Mouse (Mus musculus): ENCODE results near the gene Defb26. TPM values are rescaled to one million over a fixed set of nuclear protein-coding genes. Genes with fewer than 3 reads are reported as not detected.

Defb26 gene
- polyA plus RNA-seq (2014; fragmentation: Nextera tagmentation; extraction: Ambion mirVana) = not detected in 2 replicates

DNA sequence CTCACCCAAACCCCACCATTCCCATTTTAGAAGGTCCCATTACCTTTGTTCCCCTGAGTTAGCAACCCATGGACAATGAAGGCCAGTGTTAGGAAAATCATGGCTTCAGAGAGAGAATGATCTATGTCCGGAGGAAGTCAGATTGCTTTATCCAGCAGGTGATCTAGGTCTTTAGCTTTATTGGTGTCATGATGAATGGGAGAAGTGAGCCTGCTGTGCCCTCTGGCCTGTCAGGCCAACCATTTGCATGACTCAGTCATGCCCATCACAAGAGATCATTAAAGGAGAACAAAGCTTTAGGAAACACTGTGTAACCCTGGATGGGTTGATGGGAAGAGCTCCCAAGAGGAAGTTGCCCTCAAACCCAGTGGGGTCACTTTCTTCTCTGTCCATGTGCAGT, at the start of gene Defb26:
Gene Defb26 (minus strand): TSS at position 101 of the 400 bp plus-strand sequence.
- WGBS (ENCODE audit: insufficient replicate concordance) = 90% methylated on average over 1 of the region's 1 CpGs
- Histone ChIP-seq H3K27ac (ENCODE audit: low read depth, low read length) (no peak within 1 kb of the TSS), H3K4me2 (no peak within 1 kb of the TSS), H3K9me3 (replicated peaks; ENCODE audit: control insufficient read depth, low read length) (no peaks in the 10 kb centered on the region), H3K36me3 (ENCODE audit: control insufficient read depth, insufficient read depth, low read length) (no peaks in the 10 kb centered on the region), H3K4me1 (ENCODE audit: control insufficient read depth, insufficient read depth, low read length) (no peaks in the 10 kb centered on the region), H3K27me3 (ENCODE audit: control insufficient read depth, insufficient read depth, low read length) (no peaks in the 10 kb centered on the region), H3K4me3 (ENCODE audit: low read depth, low read length) (no peak within 1 kb of the TSS), H3K9ac (ENCODE audit: low read depth, low read length) (no peak within 1 kb of the TSS)
- ATAC-seq (replicated peaks; ENCODE audit: insufficient number of reproducible peaks, low FRiP score, low TSS enrichment) = no peak

- Histone ChIP-seq H3K4me2 (no peak overlapping the region), H3K9me3 (replicated peaks; ENCODE audit: control insufficient read depth, low read length) (no peaks in the 10 kb centered on the region), H3K36me3 (ENCODE audit: control insufficient read depth, insufficient read depth, low read length) (no peaks in the 10 kb centered on the region), H3K4me1 (ENCODE audit: control insufficient read depth, insufficient read depth, low read length) (no peaks in the 10 kb centered on the region), H3K4me3 (ENCODE audit: low read depth, low read length) (no peak overlapping the region), H3K9ac (ENCODE audit: low read depth, low read length) (no peak overlapping the region), H3K27ac (ENCODE audit: low read depth, low read length) (no peak overlapping the region), H3K27me3 (ENCODE audit: control insufficient read depth, insufficient read depth, low read length) (no peaks in the 10 kb centered on the region)
- 86% methylated on average over 7 of the region's 7 CpGs for WGBS (ENCODE audit: insufficient replicate concordance)
- ATAC-seq (replicated peaks; ENCODE audit: insufficient number of reproducible peaks, low FRiP score, low TSS enrichment) = no peak
These were observed 45.2 kb upstream of the Defb26 start for GRCm38 (mm10) chr2:152556655-152557054.

GRCm38 (mm10) chr2:152553774-152554423, 42.4 kb upstream of the Defb26 start:
- no peaks in the 10 kb centered on the region for H3K36me3 ChIP-seq (ENCODE audit: control insufficient read depth, insufficient read depth, low read length)
- ATAC-seq (replicated peaks; ENCODE audit: insufficient number of reproducible peaks, low FRiP score, low TSS enrichment) = no peak
- no peak overlapping the region for H3K4me3 ChIP-seq (ENCODE audit: low read depth, low read length)
- 13% methylated on average over 16 of the region's 16 CpGs for WGBS (ENCODE audit: insufficient replicate concordance)
- H3K4me2 ChIP-seq = no peak overlapping the region
- no peaks in the 10 kb centered on the region for H3K4me1 ChIP-seq (ENCODE audit: control insufficient read depth, insufficient read depth, low read length)
- no peak overlapping the region for H3K27ac ChIP-seq (ENCODE audit: low read depth, low read length)
- H3K9ac ChIP-seq (ENCODE audit: low read depth, low read length) = no peak overlapping the region
- H3K9me3 ChIP-seq (replicated peaks; ENCODE audit: control insufficient read depth, low read length) = no peaks in the 10 kb centered on the region
- H3K27me3 ChIP-seq (ENCODE audit: control insufficient read depth, insufficient read depth, low read length) = no peaks in the 10 kb centered on the region

- Histone ChIP-seq H3K27ac (ENCODE audit: low read depth, low read length) (no peak overlapping the region), H3K9ac (ENCODE audit: low read depth, low read length) (no peak overlapping the region), H3K4me1 (ENCODE audit: control insufficient read depth, insufficient read depth, low read length) (no peaks in the 10 kb centered on the region), H3K4me3 (ENCODE audit: low read depth, low read length) (no peak overlapping the region), H3K4me2 (no peak overlapping the region), H3K9me3 (replicated peaks; ENCODE audit: control insufficient read depth, low read length) (no peaks in the 10 kb centered on the region), H3K27me3 (ENCODE audit: control insufficient read depth, insufficient read depth, low read length) (no peaks in the 10 kb centered on the region), H3K36me3 (ENCODE audit: control insufficient read depth, insufficient read depth, low read length) (no peaks in the 10 kb centered on the region)
- ATAC-seq (replicated peaks; ENCODE audit: insufficient number of reproducible peaks, low FRiP score, low TSS enrichment) = no peak
- WGBS (ENCODE audit: insufficient replicate concordance) = 69% methylated on average over 5 of the region's 5 CpGs
These were observed 36.6 kb upstream of the Defb26 start for GRCm38 (mm10) chr2:152548124-152548523.

DNA sequence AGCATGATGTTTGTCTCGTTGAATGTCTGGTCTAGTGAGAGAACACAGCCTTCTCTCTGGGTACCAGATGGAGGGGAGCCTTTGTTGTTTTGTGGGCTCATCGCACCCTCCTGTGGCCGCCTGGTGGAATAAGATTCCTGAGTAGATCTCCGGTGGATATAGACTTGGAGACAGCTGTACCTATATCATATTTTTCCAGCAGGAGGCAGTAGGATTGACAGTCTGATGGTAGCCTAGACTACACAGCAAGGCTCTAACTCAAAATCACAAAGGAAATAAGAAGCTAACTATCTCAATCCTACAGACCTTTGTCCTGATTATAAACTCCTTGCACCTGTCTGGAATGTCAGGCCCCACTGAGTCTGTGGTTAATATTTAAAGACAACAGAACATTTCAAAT, 33.2 kb upstream of the Defb26 start:
- no peaks in the 10 kb centered on the region for H3K36me3 ChIP-seq (ENCODE audit: control insufficient read depth, insufficient read depth, low read length)
- H3K9ac ChIP-seq (ENCODE audit: low read depth, low read length) = no peak overlapping the region
- 22% methylated on average over 4 of the region's 4 CpGs for WGBS (ENCODE audit: insufficient replicate concordance)

GRCm38 (mm10) chr2:152543478-152543877, 32.0 kb upstream of the Defb26 start:
- 64% methylated on average over 4 of the region's 4 CpGs for WGBS (ENCODE audit: insufficient replicate concordance)
- no peak overlapping the region for H3K4me2 ChIP-seq

More for the DNA sequence above, 33.2 kb upstream of the Defb26 start:
- no peak for ATAC-seq (replicated peaks; ENCODE audit: insufficient number of reproducible peaks, low FRiP score, low TSS enrichment)
- Histone ChIP-seq H3K4me3 (ENCODE audit: low read depth, low read length) (no peak overlapping the region), H3K9me3 (replicated peaks; ENCODE audit: control insufficient read depth, low read length) (no peaks in the 10 kb centered on the region), H3K4me1 (ENCODE audit: control insufficient read depth, insufficient read depth, low read length) (no peaks in the 10 kb centered on the region), H3K27ac (ENCODE audit: low read depth, low read length) (no peak overlapping the region), H3K4me2 (no peak overlapping the region), H3K27me3 (ENCODE audit: control insufficient read depth, insufficient read depth, low read length) (no peaks in the 10 kb centered on the region)

DNA sequence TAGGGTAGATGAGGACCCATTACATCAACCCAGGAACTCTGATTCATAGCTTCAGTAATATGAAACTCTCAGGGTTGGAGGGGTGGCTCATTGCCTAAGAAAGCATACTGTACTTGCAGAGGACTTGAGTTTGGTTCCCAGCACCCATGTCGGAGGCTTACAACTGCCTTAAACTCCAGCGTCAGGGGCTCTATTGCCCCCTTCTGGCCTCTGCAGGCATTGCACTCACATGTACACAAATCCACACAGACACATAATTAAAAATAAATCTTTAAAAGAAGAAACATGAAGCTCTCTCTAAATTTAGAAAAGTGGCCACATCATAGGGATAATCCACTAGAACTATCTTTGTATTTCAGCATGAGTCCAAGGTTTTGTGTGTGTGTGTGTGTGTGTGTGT, 31.4 kb upstream of the Defb26 start:
- no peaks in the 10 kb centered on the region for H3K4me1 ChIP-seq (ENCODE audit: control insufficient read depth, insufficient read depth, low read length)
- H3K27ac ChIP-seq (ENCODE audit: low read depth, low read length) = no peak overlapping the region
- whole genome bisulfite sequencing (ENCODE audit: insufficient replicate concordance) = 60% methylated on average over 2 of the region's 2 CpGs
- no peak overlapping the region for H3K4me2 ChIP-seq
- no peak overlapping the region for H3K4me3 ChIP-seq (ENCODE audit: low read depth, low read length)
- H3K9ac ChIP-seq (ENCODE audit: low read depth, low read length) = no peak overlapping the region
- no peaks in the 10 kb centered on the region for H3K9me3 ChIP-seq (replicated peaks; ENCODE audit: control insufficient read depth, low read length)
- ATAC-seq (replicated peaks; ENCODE audit: insufficient number of reproducible peaks, low FRiP score, low TSS enrichment) = no peak
- no peaks in the 10 kb centered on the region for H3K27me3 ChIP-seq (ENCODE audit: control insufficient read depth, insufficient read depth, low read length)
- H3K36me3 ChIP-seq (ENCODE audit: control insufficient read depth, insufficient read depth, low read length) = no peaks in the 10 kb centered on the region

More at GRCm38 (mm10) chr2:152543478-152543877, 32.0 kb upstream of the Defb26 start:
- no peaks in the 10 kb centered on the region for H3K9me3 ChIP-seq (replicated peaks; ENCODE audit: control insufficient read depth, low read length)
- no peaks in the 10 kb centered on the region for H3K4me1 ChIP-seq (ENCODE audit: control insufficient read depth, insufficient read depth, low read length)
- no peak overlapping the region for H3K4me3 ChIP-seq (ENCODE audit: low read depth, low read length)
- ATAC-seq (replicated peaks; ENCODE audit: insufficient number of reproducible peaks, low FRiP score, low TSS enrichment) = no peak
- H3K27me3 ChIP-seq (ENCODE audit: control insufficient read depth, insufficient read depth, low read length) = no peaks in the 10 kb centered on the region
- H3K9ac ChIP-seq (ENCODE audit: low read depth, low read length) = no peak overlapping the region
- no peaks in the 10 kb centered on the region for H3K36me3 ChIP-seq (ENCODE audit: control insufficient read depth, insufficient read depth, low read length)
- H3K27ac ChIP-seq (ENCODE audit: low read depth, low read length) = no peak overlapping the region

DNA sequence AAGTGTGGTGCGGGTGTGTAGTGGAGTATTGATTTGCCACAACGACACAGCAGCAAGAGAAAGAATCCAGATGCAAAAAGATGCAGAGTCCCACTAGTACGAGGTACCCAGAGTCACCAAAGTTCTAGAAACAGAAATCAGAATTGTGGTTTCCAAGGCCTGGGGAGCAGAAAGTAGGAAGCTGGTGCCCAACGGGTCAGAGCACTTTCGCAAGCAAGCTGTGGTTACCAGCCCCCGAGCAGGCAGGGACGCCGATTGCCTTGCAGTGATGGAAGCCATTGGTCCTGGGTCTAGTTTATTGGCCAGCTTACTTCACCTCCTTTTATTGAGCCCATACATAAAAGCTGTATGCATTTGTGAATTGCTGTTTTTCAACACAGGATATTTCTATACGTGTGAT, 30.5 kb upstream of the Defb26 start:
- no peaks in the 10 kb centered on the region for H3K36me3 ChIP-seq (ENCODE audit: control insufficient read depth, insufficient read depth, low read length)
- WGBS (ENCODE audit: insufficient replicate concordance) = 77% methylated on average over 9 of the region's 9 CpGs
- H3K9me3 ChIP-seq (replicated peaks; ENCODE audit: control insufficient read depth, low read length) = no peaks in the 10 kb centered on the region
- no peak overlapping the region for H3K4me2 ChIP-seq
- H3K27me3 ChIP-seq (ENCODE audit: control insufficient read depth, insufficient read depth, low read length) = no peaks in the 10 kb centered on the region
- ATAC-seq (replicated peaks; ENCODE audit: insufficient number of reproducible peaks, low FRiP score, low TSS enrichment) = no peak
- H3K4me1 ChIP-seq (ENCODE audit: control insufficient read depth, insufficient read depth, low read length) = no peaks in the 10 kb centered on the region
- no peak overlapping the region for H3K9ac ChIP-seq (ENCODE audit: low read depth, low read length)
- H3K27ac ChIP-seq (ENCODE audit: low read depth, low read length) = no peak overlapping the region
- H3K4me3 ChIP-seq (ENCODE audit: low read depth, low read length) = no peak overlapping the region
